Mouse (Mus musculus) forebrain, postnatal 0 days (tissue): ENCODE results near the gene Dusp15. TPM values are rescaled to one million over a fixed set of nuclear protein-coding genes. Genes with fewer than 3 reads are reported as not detected.

Experiments used
- ATAC-seq: fragments of 200-750 bp; cut with Nextera tagmentation; 2 replicates; pipeline ENCODE4 v1.8.0; 2017; ENCODE audit warnings: mild to moderate bottlenecking, moderate library complexity
- DNase-seq: peaks from one replicate; pipeline ENCODE4 v3.0.0-alpha.2; 2015
- H3K27ac ChIP-seq: fragments of 300-500 bp; sonication (generic); 2 replicates; pipeline ENCODE4 v1.5.1; 2014; ENCODE audit warnings: low read depth, mild to moderate bottlenecking, antibody characterized with exemption, low read length, moderate library complexity, mixed read lengths
- H3K27me3 ChIP-seq: fragments of 300-500 bp; sonication (generic); 2 replicates; pipeline ENCODE4 v1.6.1; 2014; ENCODE audit warnings: mild to moderate bottlenecking, low read length, mixed read lengths; ENCODE audit not compliant: insufficient read depth
- H3K36me3 ChIP-seq: fragments of 300-500 bp; sonication (generic); 2 replicates; pipeline ENCODE4 v1.6.1; 2014; ENCODE audit warnings: mild to moderate bottlenecking, moderate library complexity; ENCODE audit not compliant: insufficient read depth
- H3K4me1 ChIP-seq: fragments of 300-500 bp; sonication (generic); 2 replicates; pipeline ENCODE4 v1.6.1; 2014; ENCODE audit warnings: antibody characterized with exemption; ENCODE audit not compliant: insufficient read depth
- H3K4me2 ChIP-seq: fragments of 300-500 bp; sonication (generic); 2 replicates; pipeline ENCODE4 v1.6.1; 2014; ENCODE audit warnings: low read depth, mild to moderate bottlenecking, moderate library complexity
- H3K4me3 ChIP-seq: fragments of 300-500 bp; sonication (generic); 2 replicates; pipeline ENCODE4 v1.5.1; 2014; ENCODE audit warnings: low read depth, low read length, mixed read lengths
- H3K9ac ChIP-seq: fragments of 300-500 bp; sonication (generic); 2 replicates; pipeline ENCODE4 v1.6.1; 2014; ENCODE audit warnings: mild to moderate bottlenecking
- H3K9me3 ChIP-seq: fragments of 300-500 bp; sonication (generic); 2 replicates; pipeline ENCODE4 v1.6.1; 2016; ENCODE audit warnings: low read length
- CTCF ChIP-seq: sonication (generic); IDR thresholded peaks from 2 replicates; pipeline ENCODE4 v1.5.1; 2016; ENCODE audit warnings: antibody characterized with exemption, control low read depth, low read depth
- WGBS: fragments of 180-500 bp; shearing (Covaris S2); extraction: QIAGEN DNeasy Blood & Tissue Kit; methylation state at CpG from one replicate; pipeline ENCODE4 v1.1.7; 2014; 5-methylcytosine and 5-hydroxymethylcytosine counted together
- polyA plus RNA-seq: library from polyadenylated mRNA; unstranded; fragments of >200 nt; fragmentation: Nextera tagmentation; extraction: Ambion mirVana; gene quantifications from 2 replicates; pipeline ENCODE4 v1.2.1, GENCODE M21; 2015
- total RNA-seq: library from RNA; depleted of rRNA; stranded (reverse); fragments of >200 nt; gene quantifications from 2 replicates; pipeline ENCODE4 v1.2.3, GENCODE M21; 2014

Dusp15 gene
- total and polyA plus RNA-seq, 2 experiments from 2014 or later, result 14.8 to 25.0 TPM

DNA sequence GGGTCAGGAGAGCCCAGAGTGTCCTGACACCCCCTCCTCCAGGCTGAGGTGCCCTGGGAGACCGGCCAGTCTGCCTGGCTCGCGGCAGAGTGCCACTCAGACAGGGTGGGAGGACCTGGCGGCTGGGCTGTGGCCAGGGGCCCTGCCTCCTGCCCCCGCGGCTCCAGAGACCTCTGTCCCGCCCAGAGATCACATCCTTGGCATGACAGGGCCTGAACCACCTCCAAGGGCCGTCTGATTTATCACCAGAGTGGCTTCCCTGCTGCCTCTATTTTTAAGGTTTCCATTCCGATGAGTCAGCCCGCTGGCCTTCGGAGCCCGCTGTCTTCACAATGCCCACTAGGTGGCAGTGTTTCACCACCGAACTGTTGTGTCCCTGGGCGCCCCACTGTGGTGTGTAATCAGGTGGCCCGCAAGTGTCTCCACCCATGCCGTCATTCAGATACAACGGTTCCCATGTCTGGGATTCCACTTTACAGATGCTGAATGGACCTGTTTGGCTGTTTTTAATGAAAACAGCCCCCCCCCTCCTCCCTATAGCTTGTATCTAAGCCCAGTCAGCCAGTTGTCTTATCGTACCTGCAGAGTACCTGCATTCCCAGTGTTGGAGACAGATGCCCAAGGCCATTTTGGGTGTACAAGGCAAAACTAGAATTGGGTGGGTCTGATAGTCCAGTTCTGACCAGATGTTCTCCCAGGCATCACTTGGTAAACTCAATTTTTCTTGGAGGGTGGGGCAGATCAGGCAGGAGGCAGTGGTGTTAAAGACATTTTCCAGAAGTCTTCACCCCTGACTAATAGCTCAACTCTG, 37.0 kb downstream of the Dusp15 start:
- no peaks in the 10 kb centered on the region for H3K36me3 ChIP-seq
- 3% methylated on average over 18 of the region's 18 CpGs for WGBS

GRCm38 (mm10) chr2:152913471-152913870, 38.0 kb downstream of the Dusp15 start:
- Histone ChIP-seq H3K4me1 (no peaks in the 10 kb centered on the region), H3K9ac (no peak overlapping the region), H3K9me3 (no peaks in the 10 kb centered on the region), H3K4me2 (no peak overlapping the region), H3K27ac (no peak overlapping the region), H3K27me3 (peaks cover 6% of the 10 kb centered on the region), H3K4me3 (no peak overlapping the region), H3K36me3 (no peaks in the 10 kb centered on the region)
- ATAC-seq (no peak), DNase-seq (no peak)
- WGBS, result 41% methylated on average over 7 of the region's 7 CpGs
- TF ChIP-seq CTCF, result no peak

More for the DNA sequence above, 37.0 kb downstream of the Dusp15 start:
- Histone ChIP-seq H3K4me2 (peak overlapping the region; percentile 49), H3K27me3 (peaks cover 6% of the 10 kb centered on the region), H3K27ac (no peak overlapping the region), H3K4me1 (no peaks in the 10 kb centered on the region), H3K9me3 (no peaks in the 10 kb centered on the region), H3K9ac (peak overlapping the region; percentile 45), H3K4me3 (peak overlapping the region; percentile 16; the same call in 1 of the 2 replicates)
- ATAC-seq, result peak; percentile 91
- TF ChIP-seq CTCF, result peak; percentile 98
- DNase-seq, result peak; percentile 95

- Histone ChIP-seq H3K9me3 (no peaks in the 10 kb centered on the region), H3K4me1 (no peaks in the 10 kb centered on the region), H3K27ac (no peak overlapping the region), H3K4me2 (no peak overlapping the region), H3K36me3 (no peaks in the 10 kb centered on the region), H3K27me3 (peaks cover 6% of the 10 kb centered on the region), H3K9ac (no peak overlapping the region), H3K4me3 (no peak overlapping the region)
- TF ChIP-seq CTCF, result no peak
- ATAC-seq, result no peak
- DNase-seq, result no peak
- 27% methylated on average over 6 of the region's 6 CpGs for WGBS
Observed at GRCm38 (mm10) chr2:152911432-152911831, 40.1 kb downstream of the Dusp15 start.

- Histone ChIP-seq H3K36me3 (no peaks in the 10 kb centered on the region), H3K27me3 (peaks cover 6% of the 10 kb centered on the region), H3K9ac (no peak within 1 kb of the TSS), H3K27ac (no peak within 1 kb of the TSS), H3K4me1 (no peaks in the 10 kb centered on the region), H3K4me3 (no peak within 1 kb of the TSS), H3K9me3 (no peaks in the 10 kb centered on the region), H3K4me2 (no peak within 1 kb of the TSS)
- no peak for ATAC-seq
- 19% methylated on average over 12 of the region's 12 CpGs for WGBS
- no peak for TF ChIP-seq CTCF
- DNase-seq, result no peak
Observed at GRCm38 (mm10) chr2:152911031-152911430, 40.5 kb downstream of the Dusp15 start, which contains the start of gene Mylk2. Gene Mylk2 (plus strand): TSS chr2:152911352.

DNA sequence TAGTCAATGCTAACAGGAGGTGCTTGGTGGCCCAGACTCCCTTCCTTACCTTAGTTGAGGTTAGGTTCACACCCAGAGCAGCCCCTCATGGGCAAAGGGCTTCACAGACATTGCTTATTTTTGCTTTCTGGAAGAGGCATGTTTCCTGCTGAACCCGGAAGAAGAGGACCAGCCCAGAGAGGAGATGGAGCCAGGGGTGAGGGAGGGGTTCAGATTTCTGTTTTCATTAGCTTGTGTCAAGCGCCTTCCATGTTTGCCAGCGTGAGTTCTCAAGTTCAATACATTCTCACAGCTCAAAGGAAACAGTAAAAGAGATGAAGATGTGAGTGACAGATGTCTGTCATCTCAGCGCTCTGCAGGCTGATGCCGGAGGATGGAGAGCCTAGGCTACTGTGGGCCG, 41.6 kb downstream of the Dusp15 start:
- H3K36me3 ChIP-seq, result no peaks in the 10 kb centered on the region
- 84% methylated on average over 6 of the region's 6 CpGs for WGBS

DNA sequence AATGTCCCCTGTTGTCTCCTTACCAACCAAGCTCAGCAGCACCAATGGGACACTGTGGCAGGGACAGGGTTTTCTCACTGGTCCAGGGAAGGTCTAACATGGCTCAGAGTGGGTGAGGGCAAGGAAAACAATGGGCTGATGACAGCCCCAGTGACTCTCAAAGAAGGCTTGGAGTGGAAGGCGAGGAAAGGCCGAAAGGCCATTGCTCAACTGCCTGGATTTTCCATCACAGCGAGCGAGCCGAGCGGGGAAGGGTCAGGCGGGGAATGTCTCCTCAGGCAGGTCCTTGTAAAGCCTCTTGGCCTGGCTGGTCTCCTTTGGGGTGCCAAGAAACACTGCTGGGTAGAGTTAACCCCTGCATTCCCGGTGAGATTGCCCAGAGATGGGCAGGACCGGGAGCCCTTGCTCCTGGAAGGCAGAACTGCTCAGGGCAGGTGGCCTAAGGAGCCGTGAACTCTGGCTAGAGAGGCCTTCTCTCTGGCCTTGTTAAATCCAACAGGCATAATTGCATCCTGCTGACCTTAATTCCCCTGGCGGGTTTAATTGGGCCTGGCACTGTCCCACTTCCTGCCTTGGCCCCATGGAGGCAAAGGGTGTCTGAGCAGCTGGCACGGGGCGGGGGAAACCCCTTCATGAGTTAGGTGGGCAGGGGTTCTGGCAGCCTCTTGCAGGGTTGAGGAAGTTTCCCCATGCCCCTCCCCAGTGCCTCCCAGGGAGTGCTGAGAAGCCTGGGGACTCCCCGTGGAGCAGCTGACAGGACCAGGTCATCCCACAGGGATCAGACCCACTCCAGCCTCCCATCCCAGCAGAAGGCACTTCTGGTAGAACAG, 44.2 kb downstream of the Dusp15 start:
- TF ChIP-seq CTCF, result no peak
- 45% methylated on average over 14 of the region's 14 CpGs for WGBS
- H3K36me3 ChIP-seq, result no peaks in the 10 kb centered on the region

More for the DNA sequence above, 41.6 kb downstream of the Dusp15 start:
- ATAC-seq, result no peak
- Histone ChIP-seq H3K4me1 (no peaks in the 10 kb centered on the region), H3K27me3 (peaks cover 6% of the 10 kb centered on the region), H3K9ac (no peak overlapping the region), H3K9me3 (no peaks in the 10 kb centered on the region), H3K4me3 (no peak overlapping the region), H3K4me2 (no peak overlapping the region), H3K27ac (no peak overlapping the region)
- no peak for DNase-seq
- TF ChIP-seq CTCF, result no peak

More for the DNA sequence above, 44.2 kb downstream of the Dusp15 start:
- H3K4me3 ChIP-seq, result no peak overlapping the region
- no peak overlapping the region for H3K9ac ChIP-seq
- H3K4me2 ChIP-seq, result no peak overlapping the region
- H3K4me1 ChIP-seq, result no peaks in the 10 kb centered on the region
- H3K9me3 ChIP-seq, result no peaks in the 10 kb centered on the region
- H3K27ac ChIP-seq, result no peak overlapping the region
- peak; percentile 51 for DNase-seq
- ATAC-seq, result peak; percentile 57
- H3K27me3 ChIP-seq, result no peaks in the 10 kb centered on the region; the same call in 1 of the 2 replicates
